Mouse (Mus musculus) ES-CJ7 (cell line): ENCODE data around the gene Supt20.
"Not testable (repeated sequence)": the region's sequence is repeated elsewhere in the genome, so short reads cannot be mapped to it uniquely, and the experiment has no call there.

ENCODE experiments used
- DNase-seq: peaks from one replicate; pipeline ENCODE4 v3.0.0; 2011; ENCODE audit warnings: low read depth, low spot score

Supt20 gene

GRCm38 (mm10) chr3:54704106-54704505 is 11.5 kb downstream of the Supt20 start:
- not testable (repeated sequence) for DNase-seq

GRCm38 (mm10) chr3:54708972-54709371 is 16.4 kb downstream of the Supt20 start:
- DNase-seq: no peak

- no peak for DNase-seq
Measured at GRCm38 (mm10) chr3:54714253-54714652, 21.6 kb downstream of the Supt20 start, which contains the start of gene Gm21958. Gene Gm21958, minus strand, starts transcription at chr3:54714353.

DNA sequence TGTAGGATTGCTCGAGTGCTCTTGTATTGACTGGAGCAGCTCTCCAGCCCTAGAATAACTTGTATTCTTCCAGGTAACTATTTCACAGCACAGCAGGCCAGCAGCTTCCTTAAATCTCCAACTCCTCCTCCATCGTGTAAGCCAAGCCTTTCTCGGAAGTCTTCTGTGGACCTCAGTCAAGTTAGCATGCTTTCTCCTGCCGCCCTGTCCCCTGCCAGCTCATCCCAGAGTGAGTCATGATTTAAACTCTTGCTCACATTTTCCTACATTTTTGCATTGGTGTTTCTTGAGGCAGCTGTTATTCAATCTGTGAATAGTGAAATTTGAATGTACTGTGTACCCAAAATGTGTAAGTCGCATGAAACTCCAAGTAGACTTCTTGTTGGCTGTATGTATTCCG is 22.9 kb downstream of the Supt20 start:
- no peak for DNase-seq

GRCm38 (mm10) chr3:54717348-54717747 is 24.7 kb downstream of the Supt20 start:
- DNase-seq: no peak

DNA sequence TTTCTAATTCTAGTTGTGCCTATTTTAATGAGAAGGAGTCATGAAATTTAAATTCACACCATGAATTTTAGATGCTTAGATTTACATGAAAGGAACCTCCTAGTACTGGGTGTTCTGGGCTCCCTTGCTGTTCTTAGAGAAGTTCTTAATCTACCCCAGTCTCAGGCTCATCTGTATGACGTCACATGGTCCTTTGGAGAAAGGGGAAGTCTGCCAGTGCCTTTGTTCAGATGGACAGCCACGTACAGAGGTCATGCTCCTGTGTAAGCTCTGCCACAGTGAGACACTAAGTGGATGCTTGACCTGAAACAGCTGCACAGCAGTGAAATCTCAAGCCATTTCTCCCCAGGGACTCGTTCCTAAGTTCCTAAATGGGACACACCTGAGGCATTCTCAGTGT is 26.3 kb downstream of the Supt20 start:
- no peak for DNase-seq

- no peak for DNase-seq
Measured at GRCm38 (mm10) chr3:54723741-54724500, 31.3 kb downstream of the Supt20 start.

GRCm38 (mm10) chr3:54725344-54725743 is 32.7 kb downstream of the Supt20 start:
- no peak for DNase-seq

GRCm38 (mm10) chr3:54727588-54727987 is 35.0 kb downstream of the Supt20 start:
- no peak for DNase-seq

GRCm38 (mm10) chr3:54728100-54728499 is 35.5 kb downstream of the Supt20 start:
- no peak for DNase-seq

DNA sequence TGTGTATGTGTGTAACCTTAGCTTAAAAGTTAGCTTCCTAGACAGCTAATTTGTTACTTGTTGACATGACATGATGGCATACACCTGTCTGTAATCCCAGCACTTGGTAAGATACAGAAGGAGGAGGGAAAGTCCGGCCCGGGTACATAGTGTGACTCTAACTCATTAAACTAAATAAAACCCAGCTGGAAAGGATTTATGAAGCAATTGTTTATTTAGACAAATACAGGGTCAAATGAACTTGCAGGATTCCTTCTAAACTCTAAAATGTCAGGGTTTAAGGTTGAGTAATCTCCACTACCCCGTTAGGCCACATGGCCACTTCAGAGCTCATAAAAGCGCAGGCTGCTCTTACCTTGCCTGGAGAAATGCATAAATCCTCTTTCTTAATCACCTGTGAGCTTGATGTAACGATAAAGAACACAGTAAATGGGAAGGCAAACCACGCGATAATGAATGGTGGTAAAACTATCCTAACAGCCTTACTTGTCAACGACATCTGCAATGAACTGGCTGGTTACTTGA is 39.1 kb downstream of the Supt20 start:
- no peak for DNase-seq

GRCm38 (mm10) chr3:54732371-54732770 is 39.8 kb downstream of the Supt20 start:
- no peak for DNase-seq

DNA sequence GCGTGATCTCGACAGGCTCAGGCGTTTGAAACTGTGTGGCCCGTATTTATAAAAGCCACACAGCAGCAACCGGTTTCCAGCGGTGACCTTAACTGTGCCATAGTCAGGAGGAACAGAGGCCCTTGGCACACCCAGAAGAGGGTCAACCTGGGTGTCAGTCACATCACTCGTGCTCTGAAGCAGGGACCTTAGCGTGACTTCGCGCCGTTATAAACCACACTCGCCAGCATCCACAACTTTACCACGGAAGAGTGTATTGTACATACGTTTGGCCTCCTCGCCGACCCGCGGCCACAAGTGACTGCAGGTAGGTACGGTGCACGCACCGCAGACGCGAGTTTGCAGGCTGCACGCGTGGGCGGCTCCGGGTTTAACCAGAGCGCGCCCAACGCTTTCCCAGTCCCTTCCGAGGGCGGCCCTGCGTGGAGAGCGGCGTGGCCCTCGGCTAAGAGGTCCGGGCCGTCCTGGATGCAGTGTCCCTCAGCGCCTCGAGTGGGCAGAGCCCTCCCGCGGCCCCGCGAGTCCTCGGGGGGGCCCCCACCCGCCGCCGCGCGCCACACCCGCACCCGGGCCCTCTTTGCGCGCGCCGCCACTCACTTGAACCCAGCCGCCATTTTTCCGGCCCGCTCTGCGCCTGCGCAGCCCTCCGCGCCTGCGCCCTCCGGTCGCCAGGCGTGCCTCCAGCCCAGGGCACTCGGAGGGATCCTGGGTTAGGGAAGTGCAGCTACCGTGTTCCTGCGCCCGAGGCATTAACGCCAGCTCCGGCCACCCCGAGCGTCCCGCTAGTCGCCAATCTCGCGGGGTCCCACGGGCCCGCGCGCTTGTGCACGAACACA is 42.0 kb downstream of the Supt20 start:
- DNase-seq: peak; percentile 89

DNA sequence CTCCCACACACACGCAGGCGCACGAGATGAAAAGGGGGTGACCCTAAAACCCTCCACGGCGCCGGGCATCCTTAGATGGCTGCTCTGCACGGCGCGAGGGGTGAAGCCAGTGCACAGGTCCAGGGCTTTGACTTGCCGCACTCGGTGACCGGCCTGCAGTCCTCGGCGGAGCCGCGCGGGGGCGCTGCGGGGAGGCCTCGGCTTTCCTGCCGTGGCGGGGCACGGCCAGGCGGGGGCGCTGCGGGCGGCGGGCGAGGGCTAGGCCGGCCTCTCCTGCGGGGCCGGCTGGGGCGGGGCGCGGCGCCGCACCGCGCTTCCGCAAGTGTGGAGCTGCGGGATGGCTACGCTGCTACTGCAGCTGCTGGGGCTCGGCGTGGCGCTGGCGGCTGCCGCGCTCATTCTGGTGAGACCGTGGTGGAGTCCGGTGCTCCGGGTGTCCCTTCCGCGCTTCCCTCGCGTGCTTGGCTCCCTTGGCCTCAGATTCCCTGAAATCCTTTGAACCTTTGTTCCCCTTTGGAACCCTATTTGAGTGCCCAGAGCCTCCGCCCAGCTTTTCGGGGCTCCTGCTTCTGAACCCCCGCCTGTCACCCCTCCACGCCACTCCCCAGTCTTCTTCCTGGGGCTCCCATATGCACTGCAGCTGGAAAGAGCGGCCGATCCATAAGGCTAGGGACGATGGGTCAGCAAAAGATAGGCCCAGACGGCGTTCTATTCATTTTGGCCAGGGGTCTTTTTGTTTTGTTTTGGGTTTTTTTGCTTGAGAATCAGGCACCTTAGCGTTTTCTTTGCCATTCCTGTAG is 42.8 kb downstream of the Supt20 start, which contains the start of the genes Exosc8 and Alg5:
Gene Exosc8 (minus strand): TSS at position 147 of the 800 bp plus-strand sequence.
Gene Alg5 (plus strand): TSS at position 293 of the 800 bp plus-strand sequence.
- no peak for DNase-seq

DNA sequence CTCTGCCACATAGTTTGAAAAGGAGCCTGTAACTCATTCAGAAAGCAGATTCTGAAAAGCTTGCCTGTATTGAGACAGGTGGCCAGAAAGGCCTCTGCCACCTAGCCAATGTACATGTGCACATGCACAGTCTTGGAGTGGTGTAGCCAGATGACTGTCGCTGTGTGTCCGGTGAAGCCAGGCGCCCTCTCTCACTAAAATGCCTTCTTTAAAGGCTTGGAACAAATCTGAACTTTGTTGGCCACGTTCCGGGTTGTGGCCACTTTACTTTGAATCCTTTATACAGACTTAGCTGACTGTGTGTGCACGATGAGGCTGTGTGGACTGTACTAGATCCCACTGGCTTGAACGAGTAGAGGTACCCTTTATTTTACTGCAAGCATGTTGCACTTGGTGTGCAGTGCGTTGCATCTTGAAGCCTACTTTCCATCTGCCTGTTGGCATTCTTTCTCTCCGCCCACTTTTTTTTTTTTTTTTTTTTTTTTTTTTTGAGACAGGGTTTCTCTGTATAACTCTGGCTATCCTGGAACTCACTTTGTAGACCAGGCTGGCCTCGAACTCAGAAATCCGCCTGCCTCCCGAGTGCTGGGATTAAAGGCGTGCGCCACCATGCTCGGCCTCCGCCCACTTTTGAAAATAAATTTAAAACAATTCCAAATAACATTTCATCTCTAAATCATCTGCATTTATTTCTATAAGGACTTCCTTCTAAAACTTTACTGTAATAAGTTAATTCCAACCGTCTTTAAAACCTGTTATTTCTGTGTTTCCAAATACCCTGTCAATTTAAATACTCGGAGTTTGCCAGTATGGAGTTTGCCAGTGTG is 43.7 kb downstream of the Supt20 start:
- no peak for DNase-seq

GRCm38 (mm10) chr3:54737317-54737716 is 44.7 kb downstream of the Supt20 start:
- no peak for DNase-seq

GRCm38 (mm10) chr3:54741965-54742364 is 49.4 kb downstream of the Supt20 start:
- DNase-seq: no peak

DNA sequence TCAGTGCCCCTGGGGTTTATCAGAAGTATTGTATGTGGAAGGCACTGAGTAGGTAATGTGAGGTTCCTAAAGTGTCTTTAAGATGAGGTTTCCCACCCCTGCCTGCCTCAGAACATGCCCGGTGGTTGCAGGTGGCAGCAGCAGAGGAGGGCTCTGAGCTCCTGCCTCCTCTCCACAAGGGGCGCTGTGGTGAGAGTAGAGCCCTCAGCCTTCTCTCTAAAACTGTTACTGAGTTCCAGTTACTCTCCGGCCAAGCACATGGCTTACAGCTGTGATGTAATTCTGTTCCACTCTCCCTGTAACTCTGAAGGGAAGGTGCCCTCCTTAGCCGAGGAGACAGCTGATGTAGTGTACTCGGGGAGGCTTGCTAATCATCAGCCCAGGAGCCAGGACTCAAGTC is 53.2 kb downstream of the Supt20 start:
- peak; percentile 75 for DNase-seq

- no peak for DNase-seq
Measured at GRCm38 (mm10) chr3:54753411-54753810, 60.8 kb downstream of the Supt20 start.
